Mouse (Mus musculus): Measurements from ENCODE around the gene Phospho2. TPM values are rescaled to one million over a fixed set of nuclear protein-coding genes. Genes with fewer than 3 reads are reported as not detected.

Gene Phospho2
- polyA plus RNA-seq, 1 experiment from 2014 or later, result 25.4 TPM

Other genes with a start within 250 kb of the Phospho2 start
- 0.34 and 0.40 TPM in 2 replicates for gene Lrp2, start 203.6 kb upstream of the Phospho2 start, polyA plus RNA-seq (2015; fragmentation: Nextera tagmentation; extraction: Ambion mirVana)
- 21.3 and 23.9 TPM in 2 replicates for gene Bbs5, start 142.5 kb upstream of the Phospho2 start, polyA plus RNA-seq (2015; fragmentation: Nextera tagmentation; extraction: Ambion mirVana)
- gene Klhl41, start 119.5 kb upstream of the Phospho2 start, polyA plus RNA-seq (2015; fragmentation: Nextera tagmentation; extraction: Ambion mirVana), result 2.4 and 3.2 TPM in 2 replicates
- gene Fastkd1, start 76.1 kb upstream of the Phospho2 start, polyA plus RNA-seq (2015; fragmentation: Nextera tagmentation; extraction: Ambion mirVana), result 11.2 and 12.6 TPM in 2 replicates
- gene Ppig, start 67.1 kb upstream of the Phospho2 start, polyA plus RNA-seq (2015; fragmentation: Nextera tagmentation; extraction: Ambion mirVana), result 179 and 195 TPM in 2 replicates
- 3.3 and 3.6 TPM in 2 replicates for gene Ccdc173, start within 50 bp of the Phospho2 start, polyA plus RNA-seq (2015; fragmentation: Nextera tagmentation; extraction: Ambion mirVana)
- gene Klhl23, start 32.3 kb downstream of the Phospho2 start, polyA plus RNA-seq (2015; fragmentation: Nextera tagmentation; extraction: Ambion mirVana), result 27.3 and 31.4 TPM in 2 replicates
- gene Ssb, start 71.9 kb downstream of the Phospho2 start, polyA plus RNA-seq (2015; fragmentation: Nextera tagmentation; extraction: Ambion mirVana), result 396 and 412 TPM in 2 replicates
- 41.1 and 45.6 TPM in 2 replicates for gene Mettl5, start 96.0 kb downstream of the Phospho2 start, polyA plus RNA-seq (2015; fragmentation: Nextera tagmentation; extraction: Ambion mirVana)
- gene Ubr3, start 107.6 kb downstream of the Phospho2 start, polyA plus RNA-seq (2015; fragmentation: Nextera tagmentation; extraction: Ambion mirVana), result 16.7 and 17.1 TPM in 2 replicates
- 0.07 TPM in 1 of 2 replicates, not detected in the other for gene Myo3b, start 249.5 kb downstream of the Phospho2 start, polyA plus RNA-seq (2015; fragmentation: Nextera tagmentation; extraction: Ambion mirVana)